8 mouse cellular contexts compared by ENCODE assay signal in genomic region chr11:60913301-60914196, GRCm38 (mm10). TPM values are rescaled to one million over a fixed set of nuclear protein-coding genes. Genes with fewer than 3 reads are reported as not detected.
DNase-seq lines count a peak whose midpoint lies in the region; ATAC-seq lines count a peak whose summit lies in the region.

No protein-coding gene starts in this region.

- H3K4me2 ChIP-seq in hindbrain, embryonic 15.5 days: peak overlapping the region; percentile 92

- no peaks in the 10 kb centered on the region for H3K9me3 ChIP-seq in hindbrain, embryonic 15.5 days

- peak; percentile 84 for DNase-seq in T-cell, adult 2 months (ENCODE audit: low spot score)
- peak; percentile 96 to 97 for DNase-seq in cerebellum, postnatal 25 days
- peak; percentile 88 to 92 for DNase-seq in frontal cortex, postnatal 36 days (ENCODE audit: low spot score in 2 of 2)
- peak; percentile 84 for DNase-seq in left cerebral cortex, adult 11 months (ENCODE audit: low spot score)
- DNase-seq in lung, postnatal 36 days: peak; percentile 96
- peak; percentile 94 for DNase-seq in retina, embryonic 14.5 days (ENCODE audit: low spot score)
- peak; percentile 88 to 89 for DNase-seq in thymus, postnatal 36 days

- under 1% methylated on average over 86 of the region's 86 CpGs for WGBS in hindbrain, embryonic 15.5 days

- H3K4me1 ChIP-seq in hindbrain, embryonic 15.5 days (replicated peaks): peaks cover 36% of the 10 kb centered on the region

- ATAC-seq in hindbrain, embryonic 15.5 days (ENCODE audit: low FRiP score, low read depth): peak; percentile 97

- H3K27me3 ChIP-seq in hindbrain, embryonic 15.5 days: no peaks in the 10 kb centered on the region

- H3K36me3 ChIP-seq in hindbrain, embryonic 15.5 days: no peaks in the 10 kb centered on the region

- peak overlapping the region; percentile 92 for H3K9ac ChIP-seq in hindbrain, embryonic 15.5 days

- H3K4me3 ChIP-seq in hindbrain, embryonic 15.5 days: peak overlapping the region; percentile 91

- H3K27ac ChIP-seq in hindbrain, embryonic 15.5 days (replicated peaks): peak overlapping the region; percentile 91

RNA-seq across cellular contexts. Expression of gene Natd1, which starts 1.0 kb away (rescaled TPM):
- polyA plus RNA-seq in hindbrain, embryonic 15.5 days (2015; fragmentation: Nextera tagmentation; extraction: Ambion mirVana): 30.8 and 32.9 TPM in 2 replicates

RNA-seq across cellular contexts. Expression of gene Map2k3, which starts 18.3 kb away (rescaled TPM):
- 31.5 and 31.8 TPM in 2 replicates for polyA plus RNA-seq in hindbrain, embryonic 15.5 days (2015; fragmentation: Nextera tagmentation; extraction: Ambion mirVana)

RNA-seq across cellular contexts. Expression of gene Tmem11, which starts 34.5 kb away (rescaled TPM):
- polyA plus RNA-seq in hindbrain, embryonic 15.5 days (2015; fragmentation: Nextera tagmentation; extraction: Ambion mirVana): 58.6 and 58.8 TPM in 2 replicates

Comparison
In these comparisons a context has a peak if more than half of its experiments do, and no peak if none do; other contexts are left out.
1. Peak in every context shown above with its lines: DNase-seq, ATAC-seq, H3K4me3 ChIP-seq and H3K27ac ChIP-seq.